ENCODE assay signal across 8 mouse cellular contexts in genomic region chr10:79704065-79704969, GRCm38 (mm10). TPM values are rescaled to one million over a fixed set of nuclear protein-coding genes. Genes with fewer than 3 reads are reported as not detected.
DNase-seq lines count a peak whose midpoint lies in the region; ATAC-seq and TF ChIP-seq lines count a peak whose summit lies in the region.

Bsg (plus strand) TSS chr10:79704491.

- peak; percentile 98 for ATAC-seq in activated CD4-positive, CD25-positive, alpha-beta regulatory T cell, adult 4 months
- ATAC-seq in megakaryocyte progenitor cell, adult 5-6 weeks (replicated peaks; ENCODE audit: poor library complexity): peak; percentile 88

- TF ChIP-seq CTCF in cortical plate, adult 2 months (IDR thresholded peaks at IDR 0.05; ENCODE audit: extremely low read depth, insufficient read depth, low read length): peak; percentile 38

- peak within 1 kb of the TSS; percentile 83 for H3K4me3 ChIP-seq in cortical plate, adult 2 months (ENCODE audit: insufficient read depth, low read length)

- H3K4me1 ChIP-seq in cortical plate, adult 2 months (ENCODE audit: control insufficient read depth, insufficient read depth, low read length): peaks cover 8% of the 10 kb centered on the region

- H3K27ac ChIP-seq in cortical plate, adult 2 months (ENCODE audit: insufficient read depth, low read length): peak within 1 kb of the TSS; percentile 90

- peak; percentile 99 for DNase-seq in gastrocnemius, postnatal 10 days
- peak; percentile 99 for DNase-seq in induced T-regulatory cell, adult 2 months (ENCODE audit: low read depth)
- peak; percentile 98 to 99 for DNase-seq in left cerebral cortex, adult 9 months (ENCODE audit: low spot score in 2 of 2)
- DNase-seq in right cerebral cortex, postnatal 14 days: peak; percentile 99
- peak; percentile 97 to 99 for DNase-seq in urinary bladder, postnatal 36 days (ENCODE audit: low spot score in 2 of 2)

- TF ChIP-seq POLR2A in cortical plate, adult 2 months (IDR thresholded peaks at IDR 0.05; ENCODE audit: extremely low read depth, insufficient read depth, low read length): peak; percentile 91

RNA-seq across cellular contexts. Expression of gene Bsg, which starts in this region (rescaled TPM):
- 100 to 1,000 TPM; 135 to 157 TPM for polyA plus RNA-seq in activated CD4-positive, CD25-positive, alpha-beta regulatory T cell, adult 4 months (2017; shearing (Covaris generic))
- polyA plus RNA-seq in cortical plate, adult 2 months (2012; rRNA removed): 1,018 and 1,074 TPM in 2 replicates
- 100 to 1,000 TPM; 420 to 439 TPM for total RNA-seq in gastrocnemius, postnatal 10 days (2021)
- 441 and 471 TPM in 2 replicates for total RNA-seq in megakaryocyte progenitor cell, adult 5-6 weeks (2015)
- 272 TPM in 2 replicates for total RNA-seq in megakaryocyte progenitor cell, adult 5-6 weeks (2017)

Comparison
In these comparisons a context has a peak if more than half of its experiments do, and no peak if none do; other contexts are left out.
1. Peak in every context shown above with its lines: DNase-seq, ATAC-seq, H3K4me3 ChIP-seq and H3K27ac ChIP-seq.